In genomic region chr17:83035574-83035918, GRCm38 (mm10) we compare ENCODE assay signal across 18 mouse cellular contexts.
DNase-seq lines count a peak whose midpoint lies in the region; ATAC-seq and TF ChIP-seq lines count a peak whose summit lies in the region.
"Had no signal": no experiment of that assay in that cellular context is flagged by ENCODE, and none has a peak within 500 bp of the region (broad histone marks: within the 10 kb centered on the region; RNA-seq: fewer than 3 reads in every experiment).

No protein-coding gene starts in this region.

- H3K9ac ChIP-seq in forebrain, embryonic 16.5 days (replicated peaks; ENCODE audit: low read depth, low read length): no peak overlapping the region
- H3K9ac ChIP-seq in forebrain, embryonic 13.5 days: no peak overlapping the region
- H3K9ac ChIP-seq in kidney, embryonic 15.5 days: no peak overlapping the region
- no peak overlapping the region for H3K9ac ChIP-seq in midbrain, embryonic 15.5 days
- H3K9ac ChIP-seq in midbrain, postnatal 0 days (replicated peaks; ENCODE audit: low read length, poor library complexity, severe bottlenecking): no peak overlapping the region
- no peak overlapping the region for H3K9ac ChIP-seq in stomach, postnatal 0 days (ENCODE audit: low read length)
- H3K9ac ChIP-seq: embryonic facial prominence, embryonic 15.5 days; forebrain, embryonic 12.5 days; limb, embryonic 13.5 days had no signal

- 0 out of 2 replicates have a peak overlapping the region, but pooled peaks have one; percentile 35 for H3K27ac ChIP-seq in forebrain, embryonic 16.5 days (ENCODE audit: low read length)
- no peak overlapping the region for H3K27ac ChIP-seq in forebrain, embryonic 13.5 days
- peak overlapping the region; percentile 92 for H3K27ac ChIP-seq in kidney, embryonic 15.5 days
- 0 out of 2 replicates have a peak overlapping the region, but pooled peaks have one; percentile 3 for H3K27ac ChIP-seq in midbrain, embryonic 15.5 days
- H3K27ac ChIP-seq in midbrain, postnatal 0 days (ENCODE audit: low read depth, low read length): no peak overlapping the region
- H3K27ac ChIP-seq in stomach, postnatal 0 days (replicated peaks): 0 out of 2 replicates have a peak overlapping the region, but pooled peaks have one; percentile 14
- H3K27ac ChIP-seq: embryonic facial prominence, embryonic 15.5 days; forebrain, embryonic 12.5 days; gastrocnemius, adult 2 months; limb, embryonic 13.5 days had no signal

- H3K4me2 ChIP-seq in forebrain, embryonic 16.5 days (ENCODE audit: low read length): no peak overlapping the region
- no peak overlapping the region for H3K4me2 ChIP-seq in forebrain, embryonic 13.5 days
- no peak overlapping the region for H3K4me2 ChIP-seq in kidney, embryonic 15.5 days
- no peak overlapping the region for H3K4me2 ChIP-seq in midbrain, embryonic 15.5 days
- no peak overlapping the region for H3K4me2 ChIP-seq in midbrain, postnatal 0 days (ENCODE audit: low read depth, low read length, poor library complexity, severe bottlenecking)
- H3K4me2 ChIP-seq in stomach, postnatal 0 days (replicated peaks; ENCODE audit: low read depth): no peak overlapping the region
- H3K4me2 ChIP-seq: embryonic facial prominence, embryonic 15.5 days; forebrain, embryonic 12.5 days; limb, embryonic 13.5 days had no signal

- H3K4me3 ChIP-seq in forebrain, embryonic 16.5 days (replicated peaks; ENCODE audit: low read length): no peak overlapping the region
- H3K4me3 ChIP-seq in forebrain, embryonic 13.5 days: no peak overlapping the region
- H3K4me3 ChIP-seq in kidney, embryonic 15.5 days (replicated peaks): no peak overlapping the region
- no peak overlapping the region for H3K4me3 ChIP-seq in midbrain, embryonic 15.5 days
- no peak overlapping the region for H3K4me3 ChIP-seq in midbrain, postnatal 0 days (ENCODE audit: low read depth, low read length)
- no peak overlapping the region for H3K4me3 ChIP-seq in stomach, postnatal 0 days (ENCODE audit: low read depth, low read length)
- H3K4me3 ChIP-seq: embryonic facial prominence, embryonic 15.5 days; forebrain, embryonic 12.5 days; gastrocnemius, adult 2 months; limb, embryonic 13.5 days had no signal

- no peak for ATAC-seq in forebrain, embryonic 16.5 days
- ATAC-seq in forebrain, embryonic 13.5 days: no peak
- peak; percentile 78 for ATAC-seq in kidney, embryonic 15.5 days (replicated peaks; ENCODE audit: low FRiP score)
- 0 out of 2 replicates have a peak, but pooled peaks have one; percentile 14 for ATAC-seq in midbrain, embryonic 15.5 days (replicated peaks)
- ATAC-seq in midbrain, postnatal 0 days (ENCODE audit: low FRiP score): no peak
- ATAC-seq in stomach, postnatal 0 days (ENCODE audit: low FRiP score, low TSS enrichment): no peak; the same call in 1 of the 2 replicates
- ATAC-seq: hindbrain, embryonic 16.5 days had no signal

- H3K4me1 ChIP-seq in forebrain, embryonic 16.5 days (replicated peaks; ENCODE audit: control insufficient read depth, insufficient read depth, low read length): no peaks in the 10 kb centered on the region
- no peaks in the 10 kb centered on the region for H3K4me1 ChIP-seq in forebrain, embryonic 13.5 days
- peaks cover 6% of the 10 kb centered on the region; the same call in 1 of the 2 replicates for H3K4me1 ChIP-seq in kidney, embryonic 15.5 days
- H3K4me1 ChIP-seq in midbrain, embryonic 15.5 days: peaks cover 3% of the 10 kb centered on the region; the same call in 1 of the 2 replicates
- no peaks in the 10 kb centered on the region for H3K4me1 ChIP-seq in midbrain, postnatal 0 days (ENCODE audit: insufficient read depth, low read length)
- H3K4me1 ChIP-seq in stomach, postnatal 0 days (replicated peaks; ENCODE audit: control insufficient read depth, insufficient read depth): no peaks in the 10 kb centered on the region
- H3K4me1 ChIP-seq: embryonic facial prominence, embryonic 15.5 days; forebrain, embryonic 12.5 days had no signal

- 77% methylated on average over 5 of the region's 5 CpGs for WGBS in forebrain, embryonic 16.5 days
- 79% methylated on average over 5 of the region's 5 CpGs for WGBS in forebrain, embryonic 13.5 days
- WGBS in kidney, embryonic 15.5 days: 34% methylated on average over 5 of the region's 5 CpGs
- WGBS in midbrain, embryonic 15.5 days: 63% methylated on average over 5 of the region's 5 CpGs
- 66% methylated on average over 5 of the region's 5 CpGs for WGBS in midbrain, postnatal 0 days
- WGBS in stomach, postnatal 0 days: 55% methylated on average over 5 of the region's 5 CpGs

- TF ChIP-seq CTCF in midbrain, postnatal 0 days (IDR thresholded peaks at IDR 0.05): no peak
- no peak for TF ChIP-seq CTCF in stomach, postnatal 0 days (IDR thresholded peaks at IDR 0.05; ENCODE audit: low read depth)

- no peaks in the 10 kb centered on the region for H3K27me3 ChIP-seq in forebrain, embryonic 16.5 days (replicated peaks; ENCODE audit: control insufficient read depth, insufficient read depth, low read length)
- H3K27me3 ChIP-seq in forebrain, embryonic 13.5 days: no peaks in the 10 kb centered on the region
- no peaks in the 10 kb centered on the region for H3K27me3 ChIP-seq in kidney, embryonic 15.5 days
- no peaks in the 10 kb centered on the region for H3K27me3 ChIP-seq in midbrain, embryonic 15.5 days (replicated peaks)
- no peaks in the 10 kb centered on the region for H3K27me3 ChIP-seq in midbrain, postnatal 0 days (ENCODE audit: insufficient read depth, low read length)
- no peaks in the 10 kb centered on the region for H3K27me3 ChIP-seq in stomach, postnatal 0 days (ENCODE audit: control insufficient read depth, insufficient read depth, low read length)
- H3K27me3 ChIP-seq: CH12.LX; embryonic facial prominence, embryonic 15.5 days; forebrain, embryonic 12.5 days had no signal

- no peak for DNase-seq in kidney, postnatal 4 days
- no peak for DNase-seq in midbrain, postnatal 0 days (ENCODE audit: low spot score)
- DNase-seq in stomach, postnatal 0 days (ENCODE audit: low spot score): no peak
- DNase-seq in thymus, postnatal 25 days: no peak
- DNase-seq: adrenal gland, adult 2 months; cerebellum, postnatal 10 days; embryo, embryonic 11 days; gastrocnemius, adult 2 months; layer of hippocampus, adult 9-11 months had no signal

- no peaks in the 10 kb centered on the region for H3K9me3 ChIP-seq in forebrain, embryonic 16.5 days (ENCODE audit: control insufficient read depth, low read length)
- no peaks in the 10 kb centered on the region for H3K9me3 ChIP-seq in forebrain, embryonic 13.5 days (replicated peaks)
- H3K9me3 ChIP-seq in kidney, embryonic 15.5 days (replicated peaks): no peaks in the 10 kb centered on the region
- no peaks in the 10 kb centered on the region for H3K9me3 ChIP-seq in midbrain, embryonic 15.5 days
- no peaks in the 10 kb centered on the region for H3K9me3 ChIP-seq in midbrain, postnatal 0 days (ENCODE audit: low read length)
- H3K9me3 ChIP-seq in stomach, postnatal 0 days (ENCODE audit: control insufficient read depth, low read length): no peaks in the 10 kb centered on the region
- H3K9me3 ChIP-seq: embryonic facial prominence, embryonic 15.5 days; forebrain, embryonic 12.5 days; limb, embryonic 13.5 days had no signal

- no peak for TF ChIP-seq EP300 in stomach, postnatal 0 days (optimal IDR thresholded peaks at IDR 0.05)

- H3K36me3 ChIP-seq in forebrain, embryonic 16.5 days (ENCODE audit: control insufficient read depth, insufficient read depth): no peaks in the 10 kb centered on the region
- H3K36me3 ChIP-seq in forebrain, embryonic 13.5 days (ENCODE audit: poor library complexity, severe bottlenecking): no peaks in the 10 kb centered on the region
- no peaks in the 10 kb centered on the region for H3K36me3 ChIP-seq in kidney, embryonic 15.5 days
- no peaks in the 10 kb centered on the region for H3K36me3 ChIP-seq in midbrain, embryonic 15.5 days (replicated peaks)
- no peaks in the 10 kb centered on the region for H3K36me3 ChIP-seq in midbrain, postnatal 0 days (ENCODE audit: insufficient read depth, low read length)
- H3K36me3 ChIP-seq in stomach, postnatal 0 days (ENCODE audit: control insufficient read depth, insufficient read depth, low read length): no peaks in the 10 kb centered on the region; the same call in 1 of the 2 replicates
- H3K36me3 ChIP-seq: embryonic facial prominence, embryonic 15.5 days; forebrain, embryonic 12.5 days; limb, embryonic 13.5 days had no signal

Comparison
In these comparisons a context has a peak if more than half of its experiments do, and no peak if none do; other contexts are left out.
1. ATAC-seq: peak in kidney, embryonic 15.5 days (single experiment) and midbrain, embryonic 15.5 days (single experiment); none in forebrain, embryonic 16.5 days (single experiment), forebrain, embryonic 13.5 days (single experiment), midbrain, postnatal 0 days (single experiment) and stomach, postnatal 0 days (single experiment).
2. H3K27ac ChIP-seq: peak in forebrain, embryonic 16.5 days (single experiment), kidney, embryonic 15.5 days (single experiment), midbrain, embryonic 15.5 days (single experiment) and stomach, postnatal 0 days (single experiment); none in forebrain, embryonic 13.5 days (single experiment) and midbrain, postnatal 0 days (single experiment).